Mouse (Mus musculus) E14TG2a.4 (cell line): ENCODE results near the gene Gria4.

Experiments
- CTCF ChIP-seq: conservative IDR thresholded peaks from 2 replicates; pipeline ENCODE4 v1.5.1; 2014; ENCODE audit warnings: low read length
- POU5F1 ChIP-seq: IDR thresholded peaks from 2 replicates; pipeline ENCODE4 v1.6.1; 2014; ENCODE audit warnings: low read length, borderline replicate concordance

DNA sequence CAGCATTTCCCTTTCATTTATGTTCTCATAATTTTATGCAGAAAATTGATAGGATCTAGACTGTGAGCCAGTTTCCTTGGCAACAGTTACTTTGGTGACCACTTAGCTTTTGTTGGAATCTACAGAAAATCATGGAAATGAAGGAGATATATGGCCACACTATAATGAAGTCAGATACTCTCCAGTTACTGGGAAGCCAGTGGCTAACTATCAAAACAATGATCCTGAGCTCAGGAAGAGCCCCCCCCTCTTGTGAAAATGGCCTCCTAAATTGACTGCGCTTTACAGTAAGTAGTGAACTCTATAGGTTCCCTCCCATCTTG, 281.5 kb downstream of the Gria4 start:
- no peak for TF ChIP-seq CTCF
- TF ChIP-seq POU5F1 = no peak
